In genomic region chr9:116384176-116385076, GRCm38 (mm10) we compare ENCODE assay signal across 8 mouse cellular contexts.
A peak's percentile ranks its signal among the peaks of the same experiment; 100 is the strongest.
DNase-seq lines count a peak whose midpoint lies in the region; ATAC-seq and TF ChIP-seq lines count a peak whose summit lies in the region.

No protein-coding gene starts in this region.

- peak; percentile 69; the same call in 1 of the 2 replicates for TF ChIP-seq CTCF in embryonic fibroblast, embryonic 13.5 days (IDR thresholded peaks at IDR 0.05; ENCODE audit: borderline replicate concordance, insufficient read depth, low read length)
- peak; percentile 21; the same call in 1 of the 2 replicates for TF ChIP-seq CTCF in testis, adult 2 months (IDR thresholded peaks at IDR 0.05; ENCODE audit: control insufficient read depth, insufficient read depth, insufficient replicate concordance, low read depth, low read length)

- 60% methylated on average over 21 of the region's 21 CpGs for WGBS in heart, embryonic 12.5 days
- WGBS in kidney, embryonic 15.5 days, result 40% methylated on average over 21 of the region's 21 CpGs
- 15% methylated on average over 21 of the region's 21 CpGs for WGBS in limb, embryonic 15.5 days

- H3K9ac ChIP-seq in heart, embryonic 12.5 days, result no peak overlapping the region
- no peak overlapping the region for H3K9ac ChIP-seq in kidney, embryonic 15.5 days
- H3K9ac ChIP-seq in limb, embryonic 15.5 days, result no peak overlapping the region

- peak; percentile 69; the same call in 1 of the 2 replicates for ATAC-seq in heart, embryonic 12.5 days (ENCODE audit: insufficient number of reproducible peaks, low FRiP score)
- peak; percentile 80 for ATAC-seq in kidney, embryonic 15.5 days (replicated peaks; ENCODE audit: low FRiP score)
- ATAC-seq in limb, embryonic 15.5 days (ENCODE audit: insufficient number of reproducible peaks, low FRiP score, low TSS enrichment, low read depth), result peak; percentile 81

- peak; percentile 59 for TF ChIP-seq POLR2A in embryonic fibroblast, embryonic 13.5 days (IDR thresholded peaks at IDR 0.05; ENCODE audit: low read depth, low read length)
- TF ChIP-seq POLR2A in testis, adult 2 months (IDR thresholded peaks at IDR 0.05; ENCODE audit: control insufficient read depth, low read depth, low read length), result no peak

- no peaks in the 10 kb centered on the region for H3K9me3 ChIP-seq in heart, embryonic 12.5 days (replicated peaks)
- no peaks in the 10 kb centered on the region for H3K9me3 ChIP-seq in kidney, embryonic 15.5 days (replicated peaks)
- H3K9me3 ChIP-seq in limb, embryonic 15.5 days, result no peaks in the 10 kb centered on the region

- H3K4me3 ChIP-seq in embryonic fibroblast, embryonic 13.5 days (ENCODE audit: insufficient read depth, low read length), result no peak overlapping the region
- H3K4me3 ChIP-seq in heart, embryonic 12.5 days, result peak overlapping the region; percentile 26; the same call in 1 of the 2 replicates
- H3K4me3 ChIP-seq in kidney, embryonic 15.5 days (replicated peaks), result peak overlapping the region; percentile 29
- peak overlapping the region; percentile 22 for H3K4me3 ChIP-seq in limb, embryonic 15.5 days
- H3K4me3 ChIP-seq in testis, adult 2 months (ENCODE audit: control insufficient read depth, low read depth, low read length), result peak overlapping the region; percentile 11; the same call in 1 of the 2 replicates

- H3K27ac ChIP-seq in embryonic fibroblast, embryonic 13.5 days (ENCODE audit: insufficient read depth, low read length), result peak overlapping the region; percentile 93
- H3K27ac ChIP-seq in heart, embryonic 12.5 days (ENCODE audit: poor library complexity, severe bottlenecking), result peak overlapping the region; percentile 58; the same call in 1 of the 2 replicates
- peak overlapping the region; percentile 93 for H3K27ac ChIP-seq in kidney, embryonic 15.5 days
- H3K27ac ChIP-seq in limb, embryonic 15.5 days, result peak overlapping the region; percentile 94
- no peak overlapping the region for H3K27ac ChIP-seq in testis, adult 2 months (ENCODE audit: control insufficient read depth, insufficient read depth, low read depth, low read length)

- DNase-seq in cerebellum, postnatal 36 days, result peak; percentile 12 to 19
- no peak for DNase-seq in cerebellum, adult 11 months
- DNase-seq in neural tube, embryonic 10.5 days (ENCODE audit: extremely low spot score, low spot score), result peak; percentile 43

- H3K36me3 ChIP-seq in heart, embryonic 12.5 days, result no peaks in the 10 kb centered on the region
- no peaks in the 10 kb centered on the region for H3K36me3 ChIP-seq in kidney, embryonic 15.5 days
- H3K36me3 ChIP-seq in limb, embryonic 15.5 days, result no peaks in the 10 kb centered on the region
- no peaks in the 10 kb centered on the region for H3K36me3 ChIP-seq in testis, adult 2 months (ENCODE audit: control insufficient read depth, insufficient read depth, low read length)

- H3K4me2 ChIP-seq in heart, embryonic 12.5 days, result peak overlapping the region; percentile 55
- peak overlapping the region; percentile 59 for H3K4me2 ChIP-seq in kidney, embryonic 15.5 days
- peak overlapping the region; percentile 48 for H3K4me2 ChIP-seq in limb, embryonic 15.5 days

- H3K27me3 ChIP-seq in heart, embryonic 12.5 days (replicated peaks), result no peaks in the 10 kb centered on the region
- H3K27me3 ChIP-seq in kidney, embryonic 15.5 days, result no peaks in the 10 kb centered on the region
- no peaks in the 10 kb centered on the region for H3K27me3 ChIP-seq in limb, embryonic 15.5 days
- H3K27me3 ChIP-seq in testis, adult 2 months (ENCODE audit: control insufficient read depth, insufficient read depth, low read length), result no peaks in the 10 kb centered on the region

- H3K4me1 ChIP-seq in embryonic fibroblast, embryonic 13.5 days (ENCODE audit: control insufficient read depth, insufficient read depth, low read length), result 0 out of 2 replicates have a peak, but pooled peaks cover 7% of the 10 kb centered on the region
- H3K4me1 ChIP-seq in heart, embryonic 12.5 days (replicated peaks), result peaks cover 13% of the 10 kb centered on the region
- H3K4me1 ChIP-seq in kidney, embryonic 15.5 days, result peaks cover 19% of the 10 kb centered on the region
- H3K4me1 ChIP-seq in limb, embryonic 15.5 days, result peaks cover 33% of the 10 kb centered on the region
- H3K4me1 ChIP-seq in testis, adult 2 months (ENCODE audit: control insufficient read depth, insufficient read depth, low read length), result peaks cover 9% of the 10 kb centered on the region
